Mouse (Mus musculus): ENCODE measurements around the gene Vps36.

The Vps36 gene

DNA sequence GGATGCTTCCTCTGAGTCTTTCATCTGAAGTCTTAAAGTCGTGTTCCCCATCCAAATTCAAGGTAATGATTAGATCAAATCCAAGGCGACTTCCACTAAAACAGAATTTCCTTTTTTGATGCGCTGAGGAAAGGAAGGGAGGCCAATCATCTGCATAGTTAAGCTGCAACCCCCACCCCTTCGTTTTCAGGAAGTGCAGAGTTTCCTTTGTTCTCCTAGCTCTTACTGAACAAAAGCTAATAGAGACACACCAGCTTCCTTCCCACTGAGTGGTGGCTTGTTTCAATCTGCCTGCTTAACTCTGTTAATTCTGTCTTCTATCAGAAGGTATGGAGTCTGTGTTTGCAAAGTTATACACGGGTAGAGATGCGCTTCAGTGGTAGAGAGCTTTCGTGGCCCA, 36.0 kb downstream of the Vps36 start:
- no peaks in the 10 kb centered on the region for H3K36me3 ChIP-seq (ENCODE audit: insufficient read depth, low read length)
- H3K4me3 ChIP-seq (replicated peaks; ENCODE audit: low read length) = peak overlapping the region; percentile 30; the same call in 1 of the 2 replicates
- H3K27me3 ChIP-seq (ENCODE audit: insufficient read depth, low read length) = peaks cover 23% of the 10 kb centered on the region
- H3K9me3 ChIP-seq (ENCODE audit: low read length) = no peaks in the 10 kb centered on the region
- no peak for TF ChIP-seq CTCF (conservative IDR thresholded peaks at IDR 0.05; ENCODE audit: low read length)
- no peak for TF ChIP-seq NANOG (IDR thresholded peaks at IDR 0.05; ENCODE audit: borderline replicate concordance, low read length)
- no peak for TF ChIP-seq POU5F1 (IDR thresholded peaks at IDR 0.05; ENCODE audit: borderline replicate concordance, low read length)
- H3K4me1 ChIP-seq (replicated peaks; ENCODE audit: low read depth, low read length) = peaks cover 35% of the 10 kb centered on the region

DNA sequence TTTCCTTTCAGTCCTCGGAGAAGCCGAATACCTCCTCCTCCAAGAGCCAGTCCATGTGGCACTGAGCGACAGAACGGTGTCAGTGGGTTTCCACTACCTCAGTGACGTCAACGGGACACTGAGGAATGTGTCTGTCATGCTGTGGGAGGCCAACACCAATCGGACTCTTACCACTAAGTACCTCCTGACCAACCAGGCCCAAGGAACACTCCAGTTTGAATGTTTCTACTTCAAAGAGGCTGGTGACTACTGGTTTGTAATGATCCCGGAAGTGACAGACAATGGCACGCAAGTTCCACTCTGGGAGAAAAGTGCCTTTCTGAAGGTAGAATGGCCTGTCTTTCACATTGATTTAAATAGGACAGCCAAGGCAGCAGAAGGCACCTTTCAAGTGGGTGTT, 50.4 kb downstream of the Vps36 start:
- no peak overlapping the region for H3K4me3 ChIP-seq (replicated peaks; ENCODE audit: low read length)
- peaks cover 9% of the 10 kb centered on the region; the same call in 1 of the 2 replicates for H3K36me3 ChIP-seq (ENCODE audit: insufficient read depth, low read length)
- TF ChIP-seq POU5F1 (IDR thresholded peaks at IDR 0.05; ENCODE audit: borderline replicate concordance, low read length) (no peak), CTCF (conservative IDR thresholded peaks at IDR 0.05; ENCODE audit: low read length) (no peak), NANOG (IDR thresholded peaks at IDR 0.05; ENCODE audit: borderline replicate concordance, low read length) (no peak)
- H3K9me3 ChIP-seq (ENCODE audit: low read length) = no peaks in the 10 kb centered on the region
- no peaks in the 10 kb centered on the region for H3K4me1 ChIP-seq (replicated peaks; ENCODE audit: low read depth, low read length)
- no peaks in the 10 kb centered on the region for H3K27me3 ChIP-seq (ENCODE audit: insufficient read depth, low read length)

DNA sequence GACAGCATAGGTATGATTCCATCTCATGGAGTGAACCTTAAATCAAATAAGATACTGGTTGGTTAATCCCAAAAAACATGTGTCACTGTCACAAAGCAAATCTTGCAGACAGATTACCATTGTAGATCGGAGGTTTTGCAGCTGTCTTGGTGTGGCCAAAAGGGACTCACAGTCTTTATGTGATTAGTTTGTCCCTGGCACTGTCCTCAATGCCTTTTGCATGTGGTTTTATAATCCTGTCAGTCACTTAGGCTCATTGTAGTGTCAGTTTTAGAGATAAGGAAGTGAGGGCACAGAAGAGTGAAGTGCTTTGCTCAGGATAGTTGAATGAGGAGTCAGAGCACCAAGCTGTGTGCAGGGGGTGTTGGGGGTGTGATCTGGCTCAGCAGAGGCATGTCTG, 53.1 kb downstream of the Vps36 start:
- Histone ChIP-seq H3K4me3 (replicated peaks; ENCODE audit: low read length) (no peak overlapping the region), H3K9me3 (ENCODE audit: low read length) (no peaks in the 10 kb centered on the region), H3K4me1 (replicated peaks; ENCODE audit: low read depth, low read length) (no peaks in the 10 kb centered on the region), H3K36me3 (ENCODE audit: insufficient read depth, low read length) (peaks cover 9% of the 10 kb centered on the region; the same call in 1 of the 2 replicates), H3K27me3 (ENCODE audit: insufficient read depth, low read length) (no peaks in the 10 kb centered on the region)
- TF ChIP-seq POU5F1 (IDR thresholded peaks at IDR 0.05; ENCODE audit: borderline replicate concordance, low read length) (no peak), CTCF (conservative IDR thresholded peaks at IDR 0.05; ENCODE audit: low read length) (no peak), NANOG (IDR thresholded peaks at IDR 0.05; ENCODE audit: borderline replicate concordance, low read length) (no peak)

DNA sequence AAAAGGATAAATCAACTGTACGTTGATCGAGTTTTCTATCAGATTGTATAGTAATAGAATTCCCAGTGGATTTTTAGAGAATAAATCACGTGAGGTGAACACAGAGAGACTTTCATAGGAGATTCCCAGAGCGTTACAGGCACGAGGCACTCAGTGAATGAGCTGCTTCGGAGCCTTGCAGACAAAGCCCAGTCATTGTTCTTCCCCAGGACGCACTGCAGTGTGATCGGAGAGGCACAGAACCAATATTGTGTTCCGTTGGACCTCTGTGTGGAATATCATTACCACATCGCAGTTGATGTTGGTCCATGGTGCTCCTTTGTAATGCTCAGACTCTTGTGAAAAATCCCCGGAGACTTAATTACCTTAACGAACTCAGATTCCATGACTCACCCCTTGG, 55.3 kb downstream of the Vps36 start:
- H3K9me3 ChIP-seq (ENCODE audit: low read length) = no peaks in the 10 kb centered on the region
- H3K36me3 ChIP-seq (ENCODE audit: insufficient read depth, low read length) = peaks cover 9% of the 10 kb centered on the region; the same call in 1 of the 2 replicates
- TF ChIP-seq POU5F1 (IDR thresholded peaks at IDR 0.05; ENCODE audit: borderline replicate concordance, low read length) (no peak), NANOG (IDR thresholded peaks at IDR 0.05; ENCODE audit: borderline replicate concordance, low read length) (no peak), CTCF (conservative IDR thresholded peaks at IDR 0.05; ENCODE audit: low read length) (no peak)
- no peaks in the 10 kb centered on the region for H3K27me3 ChIP-seq (ENCODE audit: insufficient read depth, low read length)
- no peak overlapping the region for H3K4me3 ChIP-seq (replicated peaks; ENCODE audit: low read length)
- no peaks in the 10 kb centered on the region for H3K4me1 ChIP-seq (replicated peaks; ENCODE audit: low read depth, low read length)

DNA sequence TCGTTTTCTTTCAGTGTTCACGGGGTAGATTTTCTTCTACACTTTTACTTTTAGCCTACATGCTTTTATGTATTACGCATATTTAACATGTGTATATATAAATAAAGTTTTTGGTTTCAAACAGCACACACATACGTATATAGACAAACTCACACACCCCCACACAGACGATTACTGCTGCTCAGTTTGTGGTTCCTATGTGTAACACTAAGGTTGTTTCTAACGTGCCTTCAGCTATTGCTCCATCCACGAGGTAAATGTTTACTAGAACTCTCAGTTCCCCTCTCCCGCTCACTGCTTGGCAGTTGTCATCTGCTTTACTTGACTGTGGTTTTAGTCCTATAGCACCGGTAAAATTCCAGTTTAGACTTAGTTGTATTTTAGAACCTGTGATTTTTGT, 56.5 kb downstream of the Vps36 start:
- Histone ChIP-seq H3K36me3 (ENCODE audit: insufficient read depth, low read length) (no peaks in the 10 kb centered on the region), H3K4me1 (replicated peaks; ENCODE audit: low read depth, low read length) (no peaks in the 10 kb centered on the region), H3K9me3 (ENCODE audit: low read length) (peaks cover 5% of the 10 kb centered on the region), H3K4me3 (replicated peaks; ENCODE audit: low read length) (no peak overlapping the region), H3K27me3 (ENCODE audit: insufficient read depth, low read length) (no peaks in the 10 kb centered on the region)
- TF ChIP-seq NANOG (IDR thresholded peaks at IDR 0.05; ENCODE audit: borderline replicate concordance, low read length) = no peak
- no peak for TF ChIP-seq POU5F1 (IDR thresholded peaks at IDR 0.05; ENCODE audit: borderline replicate concordance, low read length)
- no peak for TF ChIP-seq CTCF (conservative IDR thresholded peaks at IDR 0.05; ENCODE audit: low read length)

DNA sequence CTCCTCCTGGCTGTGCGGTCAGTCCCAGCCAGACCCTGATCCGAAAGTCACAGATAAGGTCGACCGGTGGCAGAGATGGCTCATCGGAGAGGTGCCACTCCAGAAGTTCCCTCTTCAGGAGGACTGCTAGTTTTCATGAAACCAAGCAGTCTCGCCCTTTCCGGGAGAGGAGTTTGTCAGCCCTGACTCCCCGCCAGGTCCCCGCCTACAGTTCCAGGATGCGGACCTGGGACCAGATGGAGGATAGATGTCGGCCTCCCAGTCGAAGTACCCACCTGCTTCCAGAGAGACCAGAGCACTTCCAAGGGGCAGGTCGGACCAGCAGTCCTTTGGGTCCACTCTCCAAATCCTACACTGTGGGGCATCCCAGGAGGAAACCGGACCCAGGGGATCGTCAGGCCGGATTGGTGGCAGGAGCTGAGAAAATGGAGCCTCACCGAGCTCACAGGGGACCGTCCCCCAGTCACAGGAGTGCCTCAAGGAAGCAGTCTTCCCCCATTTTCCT, 66.4 kb downstream of the Vps36 start:
- no peak for TF ChIP-seq CTCF (conservative IDR thresholded peaks at IDR 0.05; ENCODE audit: low read length)
- no peak for TF ChIP-seq POU5F1 (IDR thresholded peaks at IDR 0.05; ENCODE audit: borderline replicate concordance, low read length)
- TF ChIP-seq NANOG (IDR thresholded peaks at IDR 0.05; ENCODE audit: borderline replicate concordance, low read length) = no peak
- Histone ChIP-seq H3K36me3 (ENCODE audit: insufficient read depth, low read length) (no peaks in the 10 kb centered on the region), H3K9me3 (ENCODE audit: low read length) (peaks cover 7% of the 10 kb centered on the region), H3K4me3 (replicated peaks; ENCODE audit: low read length) (peak overlapping the region; percentile 67), H3K4me1 (replicated peaks; ENCODE audit: low read depth, low read length) (peaks cover 25% of the 10 kb centered on the region), H3K27me3 (ENCODE audit: insufficient read depth, low read length) (peaks cover 23% of the 10 kb centered on the region)

DNA sequence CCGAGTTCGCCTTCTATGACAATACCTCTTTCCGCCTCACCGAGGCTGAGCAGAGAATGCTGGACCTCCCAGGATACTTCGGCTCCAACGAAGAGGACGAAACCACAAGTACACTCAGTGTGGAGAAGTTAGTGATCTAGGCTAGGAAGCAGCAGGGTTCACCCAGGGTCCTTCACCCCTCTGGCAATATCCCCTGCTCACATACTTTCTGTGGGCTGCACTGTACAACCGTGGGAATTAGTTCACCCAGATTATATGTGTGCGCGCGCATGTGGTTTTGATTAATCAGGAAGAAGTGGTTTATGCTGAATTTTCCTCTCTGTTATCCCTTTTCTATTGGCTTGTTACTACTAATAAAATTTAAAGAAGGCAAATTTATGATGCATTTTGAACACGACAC, 66.9 kb downstream of the Vps36 start:
- Histone ChIP-seq H3K4me1 (replicated peaks; ENCODE audit: low read depth, low read length) (peaks cover 25% of the 10 kb centered on the region), H3K4me3 (replicated peaks; ENCODE audit: low read length) (peak overlapping the region; percentile 67), H3K36me3 (ENCODE audit: insufficient read depth, low read length) (no peaks in the 10 kb centered on the region), H3K27me3 (ENCODE audit: insufficient read depth, low read length) (peaks cover 23% of the 10 kb centered on the region), H3K9me3 (ENCODE audit: low read length) (peaks cover 2% of the 10 kb centered on the region; the same call in 1 of the 2 replicates)
- TF ChIP-seq NANOG (IDR thresholded peaks at IDR 0.05; ENCODE audit: borderline replicate concordance, low read length) (no peak), POU5F1 (IDR thresholded peaks at IDR 0.05; ENCODE audit: borderline replicate concordance, low read length) (no peak), CTCF (conservative IDR thresholded peaks at IDR 0.05; ENCODE audit: low read length) (no peak)

DNA sequence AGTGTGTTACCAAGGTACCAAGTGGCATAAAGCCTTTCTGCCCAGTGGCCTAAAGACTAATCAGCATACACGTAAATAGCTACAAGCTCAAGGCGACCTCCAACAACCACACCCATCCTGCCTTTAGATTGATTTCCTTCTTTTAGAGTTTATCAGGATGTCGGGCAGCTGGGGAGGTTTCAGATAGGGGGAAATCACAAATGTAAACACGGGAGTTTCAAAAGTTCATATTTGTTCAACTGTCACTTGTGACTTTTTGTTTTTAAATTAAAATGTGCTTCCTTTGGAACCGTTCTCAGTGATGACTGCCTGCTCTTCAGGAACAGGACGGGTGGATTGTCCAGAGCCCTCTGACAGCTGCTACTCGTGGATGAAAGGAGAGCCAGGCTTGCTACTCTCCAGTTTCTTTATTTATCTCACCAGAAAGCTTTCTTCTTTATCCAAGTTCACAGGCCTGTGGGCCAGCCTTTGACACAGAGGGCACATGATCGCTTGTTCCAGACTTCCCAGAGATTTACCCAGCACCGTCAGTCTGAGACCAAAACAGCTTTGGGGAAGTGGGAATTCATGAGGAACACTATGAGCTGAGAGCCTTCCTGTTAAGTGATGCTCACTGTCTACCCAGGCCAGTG, 67.6 kb downstream of the Vps36 start:
- TF ChIP-seq NANOG (IDR thresholded peaks at IDR 0.05; ENCODE audit: borderline replicate concordance, low read length) (no peak), CTCF (conservative IDR thresholded peaks at IDR 0.05; ENCODE audit: low read length) (no peak), POU5F1 (IDR thresholded peaks at IDR 0.05; ENCODE audit: borderline replicate concordance, low read length) (no peak)
- H3K4me1 ChIP-seq (replicated peaks; ENCODE audit: low read depth, low read length) = peaks cover 25% of the 10 kb centered on the region
- no peaks in the 10 kb centered on the region for H3K9me3 ChIP-seq (ENCODE audit: low read length)
- H3K36me3 ChIP-seq (ENCODE audit: insufficient read depth, low read length) = no peaks in the 10 kb centered on the region
- H3K27me3 ChIP-seq (ENCODE audit: insufficient read depth, low read length) = peaks cover 23% of the 10 kb centered on the region
- no peak overlapping the region for H3K4me3 ChIP-seq (replicated peaks; ENCODE audit: low read length)
